Comparison of ENCODE assay signal across 19 mouse cellular contexts in the genomic region with DNA sequence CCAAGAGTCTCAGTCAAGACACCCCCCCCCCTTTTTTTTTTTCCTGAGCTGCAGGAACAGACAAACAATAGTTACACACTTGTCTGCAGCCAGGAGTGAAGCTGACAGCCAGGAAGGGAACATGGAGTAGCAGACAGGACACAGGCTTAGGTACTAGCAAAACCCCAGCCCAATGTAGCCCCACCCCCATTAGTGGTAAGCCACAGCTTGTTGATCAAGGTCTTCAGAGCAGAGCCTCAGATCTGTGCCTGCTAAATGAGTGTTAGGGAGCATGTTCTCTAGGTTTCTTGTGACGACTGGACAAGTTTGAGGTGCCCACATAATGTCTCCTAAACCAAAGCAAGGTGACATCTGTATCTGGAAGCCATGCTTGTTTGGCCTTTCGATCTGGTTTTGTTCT. TPM values are rescaled to one million over a fixed set of nuclear protein-coding genes. Genes with fewer than 3 reads are reported as not detected.
DNase-seq lines count a peak whose midpoint lies in the region; ATAC-seq and TF ChIP-seq lines count a peak whose summit lies in the region.
"Had no signal": no experiment of that assay in that cellular context is flagged by ENCODE, and none has a peak within 500 bp of the region (broad histone marks: within the 10 kb centered on the region; RNA-seq: fewer than 3 reads in every experiment).

No protein-coding gene starts in this region.

- no peak overlapping the region for H3K9ac ChIP-seq in forebrain, embryonic 15.5 days (replicated peaks)
- no peak overlapping the region for H3K9ac ChIP-seq in hindbrain, postnatal 0 days (replicated peaks; ENCODE audit: low read length)
- no peak overlapping the region for H3K9ac ChIP-seq in neural tube, embryonic 15.5 days (replicated peaks)
- H3K9ac ChIP-seq: heart, embryonic 15.5 days; limb, embryonic 15.5 days; liver, embryonic 15.5 days had no signal

- no peak for ATAC-seq in forebrain, embryonic 15.5 days (replicated peaks)
- ATAC-seq in hindbrain, postnatal 0 days = no peak
- ATAC-seq in neural tube, embryonic 15.5 days (ENCODE audit: low FRiP score) = no peak
- ATAC-seq: intestine, embryonic 16.5 days had no signal

- TF ChIP-seq CTCF in hindbrain, postnatal 0 days (IDR thresholded peaks at IDR 0.05; ENCODE audit: low read depth) = no peak

- peaks cover 39% of the 10 kb centered on the region for H3K4me1 ChIP-seq in forebrain, embryonic 15.5 days
- peaks cover 36% of the 10 kb centered on the region for H3K4me1 ChIP-seq in forebrain, embryonic 10.5 days
- peaks cover 8% of the 10 kb centered on the region; the same call in 1 of the 2 replicates for H3K4me1 ChIP-seq in hindbrain, postnatal 0 days (ENCODE audit: insufficient read depth, low read length)
- peaks cover 48% of the 10 kb centered on the region for H3K4me1 ChIP-seq in neural tube, embryonic 15.5 days

- no peaks in the 10 kb centered on the region for H3K27me3 ChIP-seq in forebrain, embryonic 15.5 days
- peaks cover 38% of the 10 kb centered on the region for H3K27me3 ChIP-seq in forebrain, embryonic 10.5 days (ENCODE audit: poor library complexity, severe bottlenecking)
- no peaks in the 10 kb centered on the region for H3K27me3 ChIP-seq in hindbrain, postnatal 0 days (ENCODE audit: insufficient read depth, low read length)
- no peaks in the 10 kb centered on the region for H3K27me3 ChIP-seq in neural tube, embryonic 15.5 days (replicated peaks)

- peaks cover 36% of the 10 kb centered on the region for H3K36me3 ChIP-seq in forebrain, embryonic 15.5 days
- H3K36me3 ChIP-seq in forebrain, embryonic 10.5 days (replicated peaks) = peaks cover 49% of the 10 kb centered on the region
- H3K36me3 ChIP-seq in hindbrain, postnatal 0 days (ENCODE audit: insufficient read depth, low read length) = peaks cover 24% of the 10 kb centered on the region
- H3K36me3 ChIP-seq in neural tube, embryonic 15.5 days = peaks cover 34% of the 10 kb centered on the region

- peak overlapping the region; percentile 16; the same call in 1 of the 2 replicates for H3K4me3 ChIP-seq in forebrain, embryonic 15.5 days
- no peak overlapping the region for H3K4me3 ChIP-seq in forebrain, embryonic 10.5 days
- H3K4me3 ChIP-seq in hindbrain, postnatal 0 days (ENCODE audit: low read length) = no peak overlapping the region
- no peak overlapping the region for H3K4me3 ChIP-seq in neural tube, embryonic 15.5 days (replicated peaks)
- H3K4me3 ChIP-seq: erythroblast, embryonic 14.5 days; heart, embryonic 15.5 days; limb, embryonic 15.5 days; liver, embryonic 15.5 days had no signal

- H3K4me2 ChIP-seq in forebrain, embryonic 15.5 days (replicated peaks) = peak overlapping the region; percentile 36
- peak overlapping the region; percentile 29 for H3K4me2 ChIP-seq in hindbrain, postnatal 0 days (ENCODE audit: low read depth, low read length)
- H3K4me2 ChIP-seq in neural tube, embryonic 15.5 days = peak overlapping the region; percentile 92
- H3K4me2 ChIP-seq: heart, embryonic 15.5 days; limb, embryonic 15.5 days; liver, embryonic 15.5 days had no signal

- no peaks in the 10 kb centered on the region for H3K9me3 ChIP-seq in forebrain, embryonic 15.5 days
- H3K9me3 ChIP-seq in forebrain, embryonic 10.5 days = no peaks in the 10 kb centered on the region
- H3K9me3 ChIP-seq in hindbrain, postnatal 0 days (ENCODE audit: low read length) = no peaks in the 10 kb centered on the region
- H3K9me3 ChIP-seq in neural tube, embryonic 15.5 days (replicated peaks) = no peaks in the 10 kb centered on the region
- H3K9me3 ChIP-seq: heart, embryonic 15.5 days; limb, embryonic 15.5 days; liver, embryonic 15.5 days had no signal

- H3K27ac ChIP-seq in forebrain, embryonic 15.5 days (replicated peaks) = no peak overlapping the region
- no peak overlapping the region for H3K27ac ChIP-seq in forebrain, embryonic 10.5 days
- no peak overlapping the region for H3K27ac ChIP-seq in hindbrain, postnatal 0 days
- H3K27ac ChIP-seq in neural tube, embryonic 15.5 days (replicated peaks) = no peak overlapping the region
- H3K27ac ChIP-seq: heart, embryonic 15.5 days; limb, embryonic 15.5 days; liver, embryonic 15.5 days had no signal

- DNase-seq in forebrain, embryonic 10.5 days (ENCODE audit: extremely low spot score, low spot score) = no peak
- peak; percentile 33 for DNase-seq in thymus, postnatal 0 days (ENCODE audit: low spot score)
- no peak for DNase-seq in thymus, postnatal 10 days (ENCODE audit: low spot score in 2 of 2)
- no peak for DNase-seq in hindbrain, postnatal 0 days (ENCODE audit: low spot score)
- no peak for DNase-seq in right cerebral cortex, postnatal 4 days
- DNase-seq in heart, adult 18-20 months = no peak
- DNase-seq: adrenal gland, adult 2 months; gastrocnemius, postnatal 25 days; heart, postnatal 4 days; kidney, postnatal 36 days; right cerebral cortex, postnatal 14 days; thymus, postnatal 14 days had no signal

- 88% methylated on average over 2 of the region's 2 CpGs for WGBS in forebrain, embryonic 15.5 days
- 92% methylated on average over 2 of the region's 2 CpGs for WGBS in forebrain, embryonic 10.5 days
- 87% methylated on average over 2 of the region's 2 CpGs for WGBS in hindbrain, postnatal 0 days
- 89% methylated on average over 2 of the region's 2 CpGs for whole genome bisulfite sequencing in neural tube, embryonic 15.5 days

RNA-seq across cellular contexts. Expression of a gene that starts 2.2 kb away (rescaled TPM):
- 13.8 and 14.5 TPM in 2 replicates for polyA plus RNA-seq in forebrain, embryonic 15.5 days (2015; fragmentation: Nextera tagmentation; extraction: Ambion mirVana)
- 7.9 and 8.7 TPM in 2 replicates for polyA plus RNA-seq in forebrain, embryonic 10.5 days (2016; fragmentation: Nextera tagmentation; extraction: Ambion mirVana)
- 3.5 TPM in 2 replicates for polyA plus RNA-seq in thymus, postnatal 0 days (2015; fragmentation: Nextera tagmentation; extraction: Ambion mirVana)
- 26.5 and 38.7 TPM in 2 replicates for total RNA-seq in hindbrain, postnatal 0 days (2014; rRNA removed)
- polyA plus RNA-seq in hindbrain, postnatal 0 days (2015; fragmentation: Nextera tagmentation; extraction: Ambion mirVana) = 9.1 and 9.8 TPM in 2 replicates
- 8.4 and 9.3 TPM in 2 replicates for polyA plus RNA-seq in neural tube, embryonic 15.5 days (2015; fragmentation: Nextera tagmentation; extraction: Ambion mirVana)
- total RNA-seq in heart, adult 18-20 months (2021) = 1 to 10 TPM in 1 of 2 experiments, under 1 TPM in 1; 0.67 to 1.3 TPM

RNA-seq across cellular contexts. Expression of a gene that starts 16.3 kb away (rescaled TPM):
- polyA plus RNA-seq in forebrain, embryonic 15.5 days (2015; fragmentation: Nextera tagmentation; extraction: Ambion mirVana) = 186 and 199 TPM in 2 replicates
- polyA plus RNA-seq in forebrain, embryonic 10.5 days (2016; fragmentation: Nextera tagmentation; extraction: Ambion mirVana) = 280 and 284 TPM in 2 replicates
- 157 and 184 TPM in 2 replicates for polyA plus RNA-seq in thymus, postnatal 0 days (2015; fragmentation: Nextera tagmentation; extraction: Ambion mirVana)
- 121 and 139 TPM in 2 replicates for total RNA-seq in hindbrain, postnatal 0 days (2014; rRNA removed)
- 143 and 155 TPM in 2 replicates for polyA plus RNA-seq in hindbrain, postnatal 0 days (2015; fragmentation: Nextera tagmentation; extraction: Ambion mirVana)
- polyA plus RNA-seq in neural tube, embryonic 15.5 days (2015; fragmentation: Nextera tagmentation; extraction: Ambion mirVana) = 156 and 166 TPM in 2 replicates
- 10 to 100 TPM; 67.3 to 67.9 TPM for total RNA-seq in heart, adult 18-20 months (2021)

RNA-seq across cellular contexts. Expression of a gene that starts 25.6 kb away (rescaled TPM):
- 230 and 238 TPM in 2 replicates for polyA plus RNA-seq in forebrain, embryonic 15.5 days (2015; fragmentation: Nextera tagmentation; extraction: Ambion mirVana)
- polyA plus RNA-seq in forebrain, embryonic 10.5 days (2016; fragmentation: Nextera tagmentation; extraction: Ambion mirVana) = 288 and 291 TPM in 2 replicates
- polyA plus RNA-seq in thymus, postnatal 0 days (2015; fragmentation: Nextera tagmentation; extraction: Ambion mirVana) = 213 and 231 TPM in 2 replicates
- 46.4 and 52.5 TPM in 2 replicates for total RNA-seq in hindbrain, postnatal 0 days (2014; rRNA removed)
- 212 and 215 TPM in 2 replicates for polyA plus RNA-seq in hindbrain, postnatal 0 days (2015; fragmentation: Nextera tagmentation; extraction: Ambion mirVana)
- polyA plus RNA-seq in neural tube, embryonic 15.5 days (2015; fragmentation: Nextera tagmentation; extraction: Ambion mirVana) = 193 and 217 TPM in 2 replicates
- total RNA-seq in heart, adult 18-20 months (2021) = 100 to 1,000 TPM; 291 to 304 TPM

Comparison
In these comparisons a context has a peak if more than half of its experiments do, and no peak if none do; other contexts are left out.
1. H3K4me2 ChIP-seq: peak in every context shown above with its lines; median percentile 92 in neural tube, embryonic 15.5 days; 36 in forebrain, embryonic 15.5 days; 29 in hindbrain, postnatal 0 days.